Mouse (Mus musculus) heart, adult 2 months (tissue): ENCODE data around the gene Ap4s1.

ENCODE experiments used
- CTCF ChIP-seq: fragments of 200-600 bp; IDR thresholded peaks from 2 replicates; pipeline ENCODE4 v1.8.1; 2022; ENCODE audit warnings: antibody characterized with exemption, mild to moderate bottlenecking, moderate library complexity
- EP300 ChIP-seq: fragments of 200-500 bp; IDR thresholded peaks from 2 replicates; pipeline ENCODE4 v1.6.1; 2011; ENCODE audit warnings: low read depth, low read length, control low read depth; ENCODE audit not compliant: insufficient read depth

GRCm38 (mm10) chr12:51703859-51704258, 13.0 kb downstream of the Ap4s1 start:
- no peak for TF ChIP-seq CTCF
- TF ChIP-seq EP300, result no peak
